Mouse (Mus musculus) brain, embryonic 14.5 days (tissue): ENCODE measurements at regions not wholly inside any gene's neighbourhood (a gene's known extent, or its start where the extent isn't known, plus 50 kb on each side); places are given as distances from the start of the nearest gene placed in this dataset.

Experiments used
- CTCF ChIP-seq: fragments of 200-500 bp; IDR thresholded peaks from 2 replicates; pipeline ENCODE4 v1.5.1; 2012; ENCODE audit warnings: inconsistent platforms, mild to moderate bottlenecking, moderate library complexity, borderline replicate concordance; ENCODE audit not compliant: insufficient read depth, insufficient read length; ENCODE audit errors: extremely low read depth
- POLR2A ChIP-seq: fragments of 200-500 bp; IDR thresholded peaks from 2 replicates; pipeline ENCODE4 v1.6.1; 2012; ENCODE audit warnings: mild to moderate bottlenecking, inconsistent platforms, borderline replicate concordance; ENCODE audit not compliant: poor library complexity, insufficient read depth, insufficient read length, severe bottlenecking; ENCODE audit errors: extremely low read depth

GRCm38 (mm10) chr1:71494576-71494975 lies 62.4 kb upstream of the Atic start:
- TF ChIP-seq CTCF (no peak), POLR2A (no peak)
